ENCODE assay signal across 22 mouse cellular contexts in the genomic region with DNA sequence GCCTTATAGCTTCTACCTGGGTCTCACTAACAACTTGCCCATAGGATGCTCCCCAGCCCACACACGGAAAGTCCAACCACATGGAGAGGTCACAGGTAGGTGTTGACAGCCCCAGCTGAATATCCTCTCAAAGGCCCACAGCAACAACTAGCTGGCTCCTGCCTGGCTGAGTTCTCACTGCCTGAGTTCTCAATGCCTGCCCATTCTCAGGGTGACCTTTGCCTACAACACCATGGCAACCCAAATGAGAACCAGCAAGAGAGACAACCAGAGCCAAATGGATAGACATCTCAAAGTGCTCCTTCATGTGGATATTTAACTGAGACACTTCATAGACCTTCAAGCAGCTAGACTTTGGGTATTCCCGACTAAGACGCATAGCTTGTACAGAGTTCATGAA.
"Had no signal": no experiment of that assay in that cellular context is flagged by ENCODE, and none has a peak within 500 bp of the region (broad histone marks: within the 10 kb centered on the region; RNA-seq: fewer than 3 reads in every experiment).

No protein-coding gene starts in this region.

- H3K4me3 ChIP-seq: heart, adult 2 months; heart, embryonic 13.5 days; heart, embryonic 15.5 days; hindbrain, embryonic 13.5 days; hindbrain, embryonic 15.5 days; limb, embryonic 13.5 days; limb, embryonic 15.5 days; liver, embryonic 12.5 days had no signal

- H3K4me2 ChIP-seq: heart, embryonic 11.5 days; heart, embryonic 13.5 days; heart, embryonic 15.5 days; hindbrain, embryonic 13.5 days; hindbrain, embryonic 15.5 days; limb, embryonic 13.5 days; limb, embryonic 15.5 days; liver, embryonic 12.5 days had no signal

- H3K27ac ChIP-seq: heart, adult 2 months; heart, embryonic 13.5 days; heart, embryonic 15.5 days; hindbrain, embryonic 13.5 days; hindbrain, embryonic 15.5 days; hindbrain, postnatal 0 days; limb, embryonic 13.5 days; limb, embryonic 15.5 days; liver, embryonic 12.5 days; liver, embryonic 14.5 days had no signal

- H3K4me1 ChIP-seq: heart, embryonic 13.5 days; heart, embryonic 15.5 days; hindbrain, embryonic 13.5 days; hindbrain, embryonic 15.5 days; limb, embryonic 13.5 days; limb, embryonic 15.5 days; liver, embryonic 12.5 days had no signal

- ATAC-seq: forebrain, postnatal 0 days; hindbrain, postnatal 0 days; intestine, embryonic 16.5 days; liver, embryonic 12.5 days had no signal

- H3K36me3 ChIP-seq: heart, embryonic 13.5 days; heart, embryonic 15.5 days; hindbrain, embryonic 13.5 days; hindbrain, embryonic 15.5 days; limb, embryonic 13.5 days; limb, embryonic 15.5 days; liver, embryonic 12.5 days had no signal

- H3K9me3 ChIP-seq: heart, embryonic 13.5 days; heart, embryonic 15.5 days; hindbrain, embryonic 13.5 days; hindbrain, embryonic 15.5 days; limb, embryonic 13.5 days; limb, embryonic 15.5 days; liver, embryonic 12.5 days had no signal

- DNase-seq: forebrain, postnatal 0 days; gastrocnemius, postnatal 14 days; gastrocnemius, postnatal 36 days; heart, adult 11 months; heart, adult 2 months; heart, postnatal 14 days; heart, postnatal 36 days; kidney, postnatal 10 days; layer of hippocampus, adult 9-11 months; layer of hippocampus, postnatal 36 days; left cerebral cortex, postnatal 4 days had no signal

- H3K27me3 ChIP-seq: heart, embryonic 15.5 days; hindbrain, embryonic 13.5 days; hindbrain, embryonic 15.5 days; limb, embryonic 13.5 days; limb, embryonic 15.5 days; liver, embryonic 12.5 days had no signal

- H3K9ac ChIP-seq: forebrain, postnatal 0 days; heart, embryonic 13.5 days; heart, embryonic 15.5 days; hindbrain, embryonic 13.5 days; hindbrain, embryonic 15.5 days; limb, embryonic 13.5 days; limb, embryonic 15.5 days; liver, embryonic 12.5 days; liver, embryonic 14.5 days had no signal
